Mouse (Mus musculus) heart, postnatal 0 days (tissue): ENCODE data around the gene Rpl36al. TPM values are rescaled to one million over a fixed set of nuclear protein-coding genes. Genes with fewer than 3 reads are reported as not detected.
A peak's percentile ranks its signal among the peaks of the same experiment; 100 is the strongest.
"Not testable (repeated sequence)": the region's sequence is repeated elsewhere in the genome, so short reads cannot be mapped to it uniquely, and the experiment has no call there.

Experiments used
- ATAC-seq: fragments of 200-750 bp; cut with Nextera tagmentation; 2 replicates; pipeline ENCODE4 v1.8.0; 2017; ENCODE audit warnings: low read depth, moderate number of reproducible peaks, moderate library complexity; ENCODE audit not compliant: insufficient read depth
- DNase-seq: peaks from one replicate; pipeline ENCODE4 v3.0.0-alpha.2; 2016; ENCODE audit warnings: low spot score
- H3K27ac ChIP-seq: fragments of 300-500 bp; sonication (generic); 2 replicates; pipeline ENCODE4 v1.5.1; 2014; ENCODE audit warnings: low read depth, mild to moderate bottlenecking
- H3K27me3 ChIP-seq: fragments of 300-500 bp; sonication (generic); 2 replicates; pipeline ENCODE4 v1.6.1; 2014; ENCODE audit warnings: low read length, mixed read lengths; ENCODE audit not compliant: control insufficient read depth, insufficient read depth
- H3K36me3 ChIP-seq: fragments of 300-500 bp; sonication (generic); replicated peaks from 2 replicates; pipeline ENCODE4 v1.6.1; 2014; ENCODE audit warnings: low read length, mixed read lengths; ENCODE audit not compliant: control insufficient read depth, insufficient read depth
- H3K4me1 ChIP-seq: fragments of 300-500 bp; sonication (generic); 2 replicates; pipeline ENCODE4 v1.6.1; 2014; ENCODE audit warnings: antibody characterized with exemption; ENCODE audit not compliant: control insufficient read depth, insufficient read depth
- H3K4me2 ChIP-seq: fragments of 300-500 bp; sonication (generic); 2 replicates; pipeline ENCODE4 v1.6.1; 2014; ENCODE audit warnings: low read depth, mild to moderate bottlenecking, low read length, moderate library complexity
- H3K4me3 ChIP-seq: fragments of 300-500 bp; sonication (generic); 2 replicates; pipeline ENCODE4 v1.5.1; 2014; ENCODE audit warnings: low read depth, low read length
- H3K9ac ChIP-seq: fragments of 300-500 bp; sonication (generic); replicated peaks from 2 replicates; pipeline ENCODE4 v1.6.1; 2014; ENCODE audit warnings: low read depth, low read length, mixed read lengths
- H3K9me3 ChIP-seq: fragments of 300-500 bp; sonication (generic); replicated peaks from 2 replicates; pipeline ENCODE4 v1.6.1; 2016; ENCODE audit warnings: low read length; ENCODE audit not compliant: control insufficient read depth
- CTCF ChIP-seq: IDR thresholded peaks from 2 replicates; pipeline ENCODE4 v1.5.1; 2016; ENCODE audit warnings: antibody characterized with exemption, control low read depth, low read depth
- EP300 ChIP-seq: IDR thresholded peaks from 2 replicates; pipeline ENCODE4 v1.6.1; 2016; ENCODE audit warnings: antibody characterized with exemption, low read depth
- WGBS: fragments of 180-500 bp; shearing (Covaris S2); extraction: QIAGEN DNeasy Blood & Tissue Kit; methylation state at CpG from one replicate; pipeline ENCODE4 v1.1.7; 2014; 5-methylcytosine and 5-hydroxymethylcytosine counted together
- polyA plus RNA-seq: library from polyadenylated mRNA; unstranded; fragments of >200 nt; fragmentation: Nextera tagmentation; extraction: Ambion mirVana; gene quantifications from 2 replicates; pipeline ENCODE4 v1.2.1, GENCODE M21; 2015
- total RNA-seq: library from RNA; depleted of rRNA; stranded (reverse); fragments of >200 nt; gene quantifications from 2 replicates; pipeline ENCODE4 v1.2.3, GENCODE M21; 2014; ENCODE audit warnings: low replicate concordance

The Rpl36al gene
- total and polyA plus RNA-seq, 2 experiments from 2014 or later = 86.3 to 502 TPM

- H3K4me2 ChIP-seq = no peak overlapping the region
- peak; percentile 81 for DNase-seq
- TF ChIP-seq CTCF = peak; percentile 77
- 0 out of 2 replicates have a peak, but pooled peaks have one; percentile 11 for TF ChIP-seq EP300
Measured at GRCm38 (mm10) chr12:69159578-69159940, 24.3 kb downstream of the Rpl36al start.

GRCm38 (mm10) chr12:69158765-69159577 lies 24.9 kb downstream of the Rpl36al start, which contains the start of gene Rps29:
Gene Rps29 (minus strand): TSS chr12:69159186.
- under 1% methylated on average over 57 of the region's 68 CpGs for WGBS
- peak; percentile 51; the same call in 1 of the 2 replicates for TF ChIP-seq EP300
- peak within 1 kb of the TSS; percentile 86 for H3K4me2 ChIP-seq
- H3K4me3 ChIP-seq = peak within 1 kb of the TSS; percentile 72
- peaks cover 22% of the 10 kb centered on the region for H3K36me3 ChIP-seq
- not testable (repeated sequence) for H3K9me3 ChIP-seq, H3K27me3 ChIP-seq, H3K4me1 ChIP-seq
- DNase-seq = peak; percentile 98
- peak within 1 kb of the TSS; percentile 83 for H3K9ac ChIP-seq
- peak within 1 kb of the TSS; percentile 94 for H3K27ac ChIP-seq
- peak; percentile 99 for ATAC-seq

More at GRCm38 (mm10) chr12:69159578-69159940, 24.3 kb downstream of the Rpl36al start:
- Histone ChIP-seq H3K36me3 (peaks cover 22% of the 10 kb centered on the region), H3K9ac (no peak overlapping the region), H3K27me3 (no peaks in the 10 kb centered on the region), H3K27ac (peak overlapping the region; percentile 59), H3K4me3 (peak overlapping the region; percentile 26; the same call in 1 of the 2 replicates), H3K4me1 (peaks cover 8% of the 10 kb centered on the region), H3K9me3 (no peaks in the 10 kb centered on the region)
- ATAC-seq = peak; percentile 3; the same call in 1 of the 2 replicates
- WGBS = 4% methylated on average over 9 of the region's 9 CpGs

GRCm38 (mm10) chr12:69158366-69158764 lies 25.5 kb downstream of the Rpl36al start:
- peaks cover 8% of the 10 kb centered on the region for H3K4me1 ChIP-seq
- H3K36me3 ChIP-seq = peaks cover 22% of the 10 kb centered on the region
- H3K9ac ChIP-seq = peak overlapping the region; percentile 83
- ATAC-seq (no peak; the same call in 1 of the 2 replicates), DNase-seq (peak; percentile 19)
- peak overlapping the region; percentile 86 for H3K4me2 ChIP-seq
- H3K9me3 ChIP-seq = no peaks in the 10 kb centered on the region
- no peaks in the 10 kb centered on the region for H3K27me3 ChIP-seq
- TF ChIP-seq EP300 (no peak), CTCF (no peak)
- H3K27ac ChIP-seq = peak overlapping the region; percentile 94
- H3K4me3 ChIP-seq = peak overlapping the region; percentile 72
- under 1% methylated on average over 19 of the region's 19 CpGs for whole genome bisulfite sequencing

- WGBS = 96% methylated on average over 2 of the region's 2 CpGs
- H3K4me2 ChIP-seq = no peak overlapping the region
Measured at GRCm38 (mm10) chr12:69157107-69157506, 26.8 kb downstream of the Rpl36al start.

GRCm38 (mm10) chr12:69156436-69156835 lies 27.4 kb downstream of the Rpl36al start:
- no peak for DNase-seq

More at GRCm38 (mm10) chr12:69157107-69157506, 26.8 kb downstream of the Rpl36al start:
- peaks cover 8% of the 10 kb centered on the region for H3K4me1 ChIP-seq
- H3K27ac ChIP-seq = no peak overlapping the region
- no peaks in the 10 kb centered on the region for H3K27me3 ChIP-seq
- no peak overlapping the region for H3K9ac ChIP-seq
- H3K36me3 ChIP-seq = peaks cover 22% of the 10 kb centered on the region
- no peaks in the 10 kb centered on the region for H3K9me3 ChIP-seq
- TF ChIP-seq EP300 (no peak), CTCF (no peak)
- no peak for DNase-seq
- ATAC-seq = no peak
- H3K4me3 ChIP-seq = no peak overlapping the region

More at GRCm38 (mm10) chr12:69156436-69156835, 27.4 kb downstream of the Rpl36al start:
- TF ChIP-seq EP300 = no peak
- no peak for TF ChIP-seq CTCF
- no peak overlapping the region for H3K4me3 ChIP-seq
- peaks cover 8% of the 10 kb centered on the region for H3K4me1 ChIP-seq
- H3K9ac ChIP-seq = no peak overlapping the region
- no peaks in the 10 kb centered on the region for H3K27me3 ChIP-seq
- no peaks in the 10 kb centered on the region for H3K9me3 ChIP-seq
- ATAC-seq = no peak
- peaks cover 22% of the 10 kb centered on the region for H3K36me3 ChIP-seq
- no peak overlapping the region for H3K27ac ChIP-seq
- H3K4me2 ChIP-seq = no peak overlapping the region
- 74% methylated on average over 4 of the region's 4 CpGs for WGBS
